Mouse (Mus musculus): ENCODE results near the gene Siglecf. TPM values are rescaled to one million over a fixed set of nuclear protein-coding genes. Genes with fewer than 3 reads are reported as not detected.
A peak's percentile ranks its signal among the peaks of the same experiment; 100 is the strongest.

The Siglecf gene
- polyA plus RNA-seq, 1 experiment from 2014 or later, result 0.25 TPM

GRCm38 (mm10) chr7:43354893-43355835 lies 4.0 kb downstream of the Siglecf start:
- Histone ChIP-seq H3K9ac (ENCODE audit: low read depth, low read length) (no peak overlapping the region), H3K4me2 (replicated peaks; ENCODE audit: low read depth) (no peak overlapping the region), H3K36me3 (ENCODE audit: control insufficient read depth, insufficient read depth) (no peaks in the 10 kb centered on the region), H3K9me3 (ENCODE audit: control insufficient read depth) (no peaks in the 10 kb centered on the region), H3K4me1 (replicated peaks; ENCODE audit: control insufficient read depth, insufficient read depth, low read length) (no peaks in the 10 kb centered on the region), H3K27me3 (replicated peaks; ENCODE audit: control insufficient read depth, insufficient read depth, low read length) (no peaks in the 10 kb centered on the region), H3K4me3 (ENCODE audit: low read depth, low read length) (no peak overlapping the region), H3K27ac (ENCODE audit: low read depth, low read length) (no peak overlapping the region)
- no peak for TF ChIP-seq CTCF (IDR thresholded peaks at IDR 0.05; ENCODE audit: low read depth)
- 14% methylated on average over 12 of the region's 12 CpGs for WGBS
- ATAC-seq, result peak; percentile 28; the same call in 1 of the 2 replicates

- no peak for TF ChIP-seq CTCF (IDR thresholded peaks at IDR 0.05; ENCODE audit: low read depth)
- Histone ChIP-seq H3K36me3 (ENCODE audit: control insufficient read depth, insufficient read depth) (no peaks in the 10 kb centered on the region), H3K4me3 (ENCODE audit: low read depth, low read length) (no peak overlapping the region), H3K27ac (ENCODE audit: low read depth, low read length) (no peak overlapping the region), H3K4me2 (replicated peaks; ENCODE audit: low read depth) (no peak overlapping the region), H3K9me3 (ENCODE audit: control insufficient read depth) (no peaks in the 10 kb centered on the region), H3K4me1 (replicated peaks; ENCODE audit: control insufficient read depth, insufficient read depth, low read length) (no peaks in the 10 kb centered on the region), H3K27me3 (replicated peaks; ENCODE audit: control insufficient read depth, insufficient read depth, low read length) (no peaks in the 10 kb centered on the region), H3K9ac (ENCODE audit: low read depth, low read length) (no peak overlapping the region)
- WGBS, result 86% methylated on average over 3 of the region's 3 CpGs
- ATAC-seq, result no peak
Measured at GRCm38 (mm10) chr7:43358556-43358955, 7.4 kb downstream of the Siglecf start.

- no peak overlapping the region for H3K4me2 ChIP-seq (replicated peaks; ENCODE audit: low read depth)
- H3K4me1 ChIP-seq (replicated peaks; ENCODE audit: control insufficient read depth, insufficient read depth, low read length), result no peaks in the 10 kb centered on the region
- no peak for TF ChIP-seq CTCF (IDR thresholded peaks at IDR 0.05; ENCODE audit: low read depth)
- H3K27me3 ChIP-seq (replicated peaks; ENCODE audit: control insufficient read depth, insufficient read depth, low read length), result no peaks in the 10 kb centered on the region
- no peaks in the 10 kb centered on the region for H3K9me3 ChIP-seq (ENCODE audit: control insufficient read depth)
- ATAC-seq, result no peak
- no peaks in the 10 kb centered on the region for H3K36me3 ChIP-seq (ENCODE audit: control insufficient read depth, insufficient read depth)
- no peak overlapping the region for H3K27ac ChIP-seq (ENCODE audit: low read depth, low read length)
- no peak overlapping the region for H3K4me3 ChIP-seq (ENCODE audit: low read depth, low read length)
- 88% methylated on average over 1 of the region's 1 CpGs for WGBS
- no peak overlapping the region for H3K9ac ChIP-seq (ENCODE audit: low read depth, low read length)
Measured at GRCm38 (mm10) chr7:43361442-43361841, 10.3 kb downstream of the Siglecf start.

- Histone ChIP-seq H3K9ac (ENCODE audit: low read depth, low read length) (no peak overlapping the region), H3K4me1 (replicated peaks; ENCODE audit: control insufficient read depth, insufficient read depth, low read length) (no peaks in the 10 kb centered on the region), H3K4me2 (replicated peaks; ENCODE audit: low read depth) (no peak overlapping the region), H3K27me3 (replicated peaks; ENCODE audit: control insufficient read depth, insufficient read depth, low read length) (no peaks in the 10 kb centered on the region), H3K9me3 (ENCODE audit: control insufficient read depth) (no peaks in the 10 kb centered on the region), H3K36me3 (ENCODE audit: control insufficient read depth, insufficient read depth) (no peaks in the 10 kb centered on the region), H3K27ac (ENCODE audit: low read depth, low read length) (no peak overlapping the region), H3K4me3 (ENCODE audit: low read depth, low read length) (no peak overlapping the region)
- no peak for TF ChIP-seq CTCF (IDR thresholded peaks at IDR 0.05; ENCODE audit: low read depth)
- 50% methylated on average over 4 of the region's 4 CpGs for WGBS
- ATAC-seq, result no peak
Measured at GRCm38 (mm10) chr7:43362021-43362420, 10.9 kb downstream of the Siglecf start.

- no peaks in the 10 kb centered on the region for H3K36me3 ChIP-seq (ENCODE audit: control insufficient read depth, insufficient read depth)
- H3K4me1 ChIP-seq (replicated peaks; ENCODE audit: control insufficient read depth, insufficient read depth, low read length), result no peaks in the 10 kb centered on the region
- H3K27ac ChIP-seq (ENCODE audit: low read depth, low read length), result no peak overlapping the region
- no peaks in the 10 kb centered on the region for H3K27me3 ChIP-seq (replicated peaks; ENCODE audit: control insufficient read depth, insufficient read depth, low read length)
- H3K9ac ChIP-seq (ENCODE audit: low read depth, low read length), result no peak overlapping the region
- WGBS, result 13% methylated on average over 5 of the region's 5 CpGs
- TF ChIP-seq CTCF (IDR thresholded peaks at IDR 0.05; ENCODE audit: low read depth), result peak; percentile 79
- ATAC-seq, result no peak
- no peak overlapping the region for H3K4me2 ChIP-seq (replicated peaks; ENCODE audit: low read depth)
- no peaks in the 10 kb centered on the region for H3K9me3 ChIP-seq (ENCODE audit: control insufficient read depth)
- H3K4me3 ChIP-seq (ENCODE audit: low read depth, low read length), result no peak overlapping the region
Measured at GRCm38 (mm10) chr7:43378226-43378625, 27.1 kb downstream of the Siglecf start.

- Histone ChIP-seq H3K27ac (ENCODE audit: low read depth, low read length) (no peak overlapping the region), H3K9me3 (ENCODE audit: control insufficient read depth) (no peaks in the 10 kb centered on the region), H3K4me3 (ENCODE audit: low read depth, low read length) (no peak overlapping the region), H3K4me1 (replicated peaks; ENCODE audit: control insufficient read depth, insufficient read depth, low read length) (no peaks in the 10 kb centered on the region), H3K27me3 (replicated peaks; ENCODE audit: control insufficient read depth, insufficient read depth, low read length) (no peaks in the 10 kb centered on the region), H3K4me2 (replicated peaks; ENCODE audit: low read depth) (no peak overlapping the region), H3K9ac (ENCODE audit: low read depth, low read length) (no peak overlapping the region), H3K36me3 (ENCODE audit: control insufficient read depth, insufficient read depth) (no peaks in the 10 kb centered on the region)
- no peak for TF ChIP-seq CTCF (IDR thresholded peaks at IDR 0.05; ENCODE audit: low read depth)
- 75% methylated on average over 8 of the region's 8 CpGs for WGBS
- ATAC-seq, result no peak
Measured at GRCm38 (mm10) chr7:43392349-43393121, 41.4 kb downstream of the Siglecf start.

Data from intestine, postnatal 0 days (tissue).